Mouse (Mus musculus) neural tube, embryonic 14.5 days (tissue): ENCODE data around the gene Morf4l2. TPM values are rescaled to one million over a fixed set of nuclear protein-coding genes. Genes with fewer than 3 reads are reported as not detected.

Experiments
- ATAC-seq: fragments of 200-750 bp; cut with Nextera tagmentation; 2 replicates; pipeline ENCODE4 v1.8.0; 2017; ENCODE audit warnings: low read depth, mild to moderate bottlenecking, moderate TSS enrichment, moderate library complexity
- H3K27ac ChIP-seq: fragments of 300-500 bp; sonication (generic); 2 replicates; pipeline ENCODE4 v1.5.1; 2014; ENCODE audit warnings: low read depth, mild to moderate bottlenecking, control low read depth, low read length, moderate library complexity, mixed read lengths
- H3K27me3 ChIP-seq: fragments of 300-500 bp; sonication (generic); 2 replicates; pipeline ENCODE4 v1.6.1; 2014; ENCODE audit warnings: low read length; ENCODE audit not compliant: control insufficient read depth, insufficient read depth
- H3K36me3 ChIP-seq: fragments of 300-500 bp; sonication (generic); 2 replicates; pipeline ENCODE4 v1.6.1; 2014; ENCODE audit warnings: low read length, mixed read lengths; ENCODE audit not compliant: control insufficient read depth, insufficient read depth
- H3K4me1 ChIP-seq: fragments of 300-500 bp; sonication (generic); 2 replicates; pipeline ENCODE4 v1.6.1; 2014; ENCODE audit warnings: low read length; ENCODE audit not compliant: control insufficient read depth, insufficient read depth
- H3K4me2 ChIP-seq: fragments of 300-500 bp; sonication (generic); 2 replicates; pipeline ENCODE4 v1.6.1; 2014; ENCODE audit warnings: mild to moderate bottlenecking, low read depth, low read length, control low read depth
- H3K4me3 ChIP-seq: fragments of 300-500 bp; sonication (generic); 2 replicates; pipeline ENCODE4 v1.5.1; 2014; ENCODE audit warnings: low read depth, low read length, control low read depth, mixed read lengths
- H3K9ac ChIP-seq: fragments of 300-500 bp; sonication (generic); replicated peaks from 2 replicates; pipeline ENCODE4 v1.6.1; 2014; ENCODE audit warnings: low read depth, mild to moderate bottlenecking, control low read depth, low read length, mixed read lengths
- H3K9me3 ChIP-seq: fragments of 300-500 bp; sonication (generic); 2 replicates; pipeline ENCODE4 v1.6.1; 2016; ENCODE audit warnings: low read length; ENCODE audit not compliant: control insufficient read depth
- WGBS: fragments of 180-500 bp; shearing (Covaris S2); extraction: QIAGEN DNeasy Blood & Tissue Kit; methylation state at CpG from one replicate; pipeline ENCODE4 v1.1.7; 2014; 5-methylcytosine and 5-hydroxymethylcytosine counted together
- polyA plus RNA-seq: library from polyadenylated mRNA; unstranded; fragments of >200 nt; fragmentation: Nextera tagmentation; extraction: Ambion mirVana; gene quantifications from 2 replicates; pipeline ENCODE4 v1.2.1, GENCODE M21; 2014

Gene Morf4l2
- polyA plus RNA-seq, result 525 and 546 TPM in 2 replicates

DNA sequence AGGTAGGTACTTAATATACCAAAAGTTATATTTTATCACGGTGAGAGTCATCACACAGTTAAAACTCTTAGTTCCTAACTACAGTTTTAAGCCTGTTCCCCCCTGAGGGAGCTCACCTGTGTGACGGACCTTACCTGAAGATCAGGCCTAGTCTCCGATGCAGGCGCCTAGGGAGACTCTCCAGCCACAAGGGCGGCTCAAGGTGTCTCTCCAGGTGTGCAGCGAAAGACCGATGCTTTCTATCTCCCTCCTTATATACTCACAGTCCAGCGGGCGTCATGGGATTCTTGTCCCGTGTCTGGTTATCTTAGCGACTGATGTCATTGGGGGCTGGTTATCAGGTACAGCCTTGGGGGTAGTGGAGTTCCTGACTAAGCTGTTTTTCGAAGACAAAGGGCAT is at the start of gene Morf4l2:
Morf4l2 (minus strand) TSS at position 232 of the 400 bp plus-strand sequence.
- Histone ChIP-seq H3K4me2 (peak within 1 kb of the TSS; percentile 48), H3K27ac (peak within 1 kb of the TSS; percentile 77), H3K9me3 (no peaks in the 10 kb centered on the region), H3K27me3 (no peaks in the 10 kb centered on the region), H3K4me1 (peaks cover 3% of the 10 kb centered on the region; the same call in 1 of the 2 replicates), H3K36me3 (no peaks in the 10 kb centered on the region; the same call in 1 of the 2 replicates), H3K9ac (peak within 1 kb of the TSS; percentile 47; the same call in 1 of the 2 replicates), H3K4me3 (peak within 1 kb of the TSS; percentile 35)
- WGBS, result 88% methylated on average over 12 of the region's 12 CpGs
- ATAC-seq, result no peak

DNA sequence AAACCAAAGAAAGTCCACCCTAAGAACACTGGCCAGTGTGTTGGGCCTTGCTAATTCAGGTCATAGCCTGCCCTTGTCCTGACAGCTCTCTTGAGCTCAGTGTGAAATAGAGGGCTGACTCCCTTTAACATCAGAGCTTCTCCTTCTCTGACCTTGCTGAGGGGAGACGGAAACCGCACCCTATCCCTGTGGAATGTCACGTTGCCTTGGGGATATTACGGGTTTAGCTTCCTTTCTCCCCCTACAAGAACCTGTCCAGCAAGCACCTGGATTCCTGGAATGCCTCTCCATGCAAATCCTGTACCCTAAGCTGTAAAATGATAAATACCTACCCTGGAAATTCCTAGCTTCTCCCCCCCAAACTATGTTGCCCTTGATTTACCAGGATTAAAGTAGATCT is 46.0 kb upstream of the Morf4l2 start:
- Histone ChIP-seq H3K27me3 (no peaks in the 10 kb centered on the region), H3K36me3 (no peaks in the 10 kb centered on the region), H3K4me1 (no peaks in the 10 kb centered on the region), H3K9me3 (no peaks in the 10 kb centered on the region), H3K27ac (no peak overlapping the region), H3K9ac (no peak overlapping the region), H3K4me3 (no peak overlapping the region), H3K4me2 (no peak overlapping the region)
- WGBS, result 90% methylated on average over 4 of the region's 4 CpGs
- ATAC-seq, result no peak

DNA sequence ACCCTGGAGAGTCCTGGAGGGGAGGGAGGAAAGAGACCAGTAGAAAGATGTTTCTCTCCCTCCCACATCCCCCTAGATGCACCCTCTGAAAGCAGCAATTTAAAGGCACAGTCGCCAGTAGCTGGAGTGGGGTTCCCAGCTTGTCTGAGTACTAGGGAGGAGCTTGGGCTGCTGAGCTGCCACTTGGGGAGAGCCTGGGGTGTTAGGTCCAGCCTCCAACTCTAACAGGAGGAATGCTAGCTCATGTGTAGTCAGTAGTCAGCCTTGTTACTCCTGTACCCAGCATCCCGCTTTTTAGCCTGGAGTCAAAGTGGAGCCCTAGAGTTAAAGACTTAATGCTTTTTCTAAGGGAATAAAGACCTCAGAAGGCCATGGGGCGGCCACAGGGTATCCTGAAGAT is 36.6 kb upstream of the Morf4l2 start, which contains the start of gene Glra4:
Glra4 (minus strand) TSS at position 101 of the 400 bp plus-strand sequence.
- Histone ChIP-seq H3K4me1 (no peaks in the 10 kb centered on the region), H3K27ac (no peak within 1 kb of the TSS), H3K27me3 (no peaks in the 10 kb centered on the region), H3K4me3 (no peak within 1 kb of the TSS), H3K4me2 (no peak within 1 kb of the TSS), H3K36me3 (no peaks in the 10 kb centered on the region), H3K9me3 (no peaks in the 10 kb centered on the region), H3K9ac (no peak within 1 kb of the TSS)
- WGBS, result 82% methylated on average over 3 of the region's 3 CpGs
- no peak for ATAC-seq

DNA sequence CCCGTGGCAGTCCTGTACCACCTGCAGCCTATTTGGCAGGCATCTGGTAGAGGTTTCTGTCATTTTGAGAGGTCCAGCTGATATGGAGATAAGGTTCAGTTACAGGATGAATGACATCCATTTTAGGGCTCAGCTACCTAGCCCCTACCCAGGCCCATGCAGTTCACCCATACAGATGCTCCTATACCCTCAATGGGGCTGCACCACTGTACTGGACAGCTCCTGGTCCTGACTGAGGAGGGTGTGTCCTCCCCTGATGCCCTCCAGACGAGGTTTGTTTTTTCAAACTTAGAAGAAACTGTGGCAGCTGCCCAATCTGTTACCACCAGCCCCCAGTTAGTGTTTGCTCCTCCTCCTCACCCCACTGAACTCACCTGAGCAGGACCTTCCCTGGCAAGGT is 35.8 kb upstream of the Morf4l2 start:
- Histone ChIP-seq H3K36me3 (no peaks in the 10 kb centered on the region), H3K9me3 (no peaks in the 10 kb centered on the region), H3K9ac (no peak overlapping the region), H3K27ac (no peak overlapping the region), H3K4me1 (no peaks in the 10 kb centered on the region), H3K4me3 (no peak overlapping the region), H3K27me3 (no peaks in the 10 kb centered on the region), H3K4me2 (no peak overlapping the region)
- 69% methylated on average over 2 of the region's 2 CpGs for WGBS
- ATAC-seq, result no peak

DNA sequence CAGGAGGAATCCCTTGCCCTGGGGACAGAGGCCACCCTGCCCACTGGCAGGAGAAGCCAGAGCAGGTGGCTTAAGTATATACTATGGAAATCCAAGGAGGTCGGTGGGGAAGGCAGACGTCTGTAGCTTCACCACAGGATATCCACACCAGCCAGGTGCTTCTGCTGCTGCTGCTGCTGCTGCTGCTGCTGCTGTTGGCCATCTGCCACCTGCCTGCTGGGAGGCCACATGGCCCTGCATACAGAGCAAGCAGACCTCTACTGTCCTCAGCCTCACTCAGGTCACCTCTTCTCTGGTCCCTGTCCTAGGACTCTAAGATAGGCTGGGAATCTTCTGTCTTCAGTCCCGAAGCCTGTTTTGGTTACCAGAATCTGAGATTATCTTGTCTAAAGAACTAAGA is 34.6 kb upstream of the Morf4l2 start:
- Histone ChIP-seq H3K9me3 (no peaks in the 10 kb centered on the region), H3K27me3 (no peaks in the 10 kb centered on the region), H3K9ac (no peak overlapping the region), H3K4me2 (no peak overlapping the region), H3K36me3 (no peaks in the 10 kb centered on the region), H3K4me3 (no peak overlapping the region), H3K27ac (no peak overlapping the region), H3K4me1 (no peaks in the 10 kb centered on the region)
- WGBS, result 70% methylated on average over 3 of the region's 3 CpGs
- ATAC-seq, result no peak

DNA sequence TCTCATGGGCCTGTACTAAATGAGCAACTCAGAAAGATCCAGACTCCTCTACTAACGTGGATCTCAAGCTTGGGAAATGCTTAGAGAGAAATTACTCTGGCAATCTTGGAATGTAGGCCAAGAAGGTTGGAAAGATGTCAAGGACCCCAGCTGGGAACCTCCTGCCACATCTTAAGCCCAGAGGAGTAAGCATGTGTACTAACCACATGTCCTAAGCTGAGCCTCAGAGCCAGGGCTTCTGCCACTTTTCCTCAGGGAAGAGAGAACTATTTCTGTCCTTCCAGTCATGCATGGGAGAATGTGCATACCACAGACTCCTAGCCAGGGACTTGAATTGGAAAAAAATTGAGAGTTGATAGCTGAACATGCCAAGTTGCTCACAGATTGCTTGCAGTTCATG is 29.5 kb upstream of the Morf4l2 start:
- Histone ChIP-seq H3K4me3 (no peak overlapping the region), H3K27ac (no peak overlapping the region), H3K9me3 (no peaks in the 10 kb centered on the region), H3K4me2 (no peak overlapping the region), H3K4me1 (no peaks in the 10 kb centered on the region), H3K36me3 (no peaks in the 10 kb centered on the region), H3K27me3 (no peaks in the 10 kb centered on the region), H3K9ac (no peak overlapping the region)
- no peak for ATAC-seq
- WGBS, result 67% methylated on average over 1 of the region's 1 CpGs

DNA sequence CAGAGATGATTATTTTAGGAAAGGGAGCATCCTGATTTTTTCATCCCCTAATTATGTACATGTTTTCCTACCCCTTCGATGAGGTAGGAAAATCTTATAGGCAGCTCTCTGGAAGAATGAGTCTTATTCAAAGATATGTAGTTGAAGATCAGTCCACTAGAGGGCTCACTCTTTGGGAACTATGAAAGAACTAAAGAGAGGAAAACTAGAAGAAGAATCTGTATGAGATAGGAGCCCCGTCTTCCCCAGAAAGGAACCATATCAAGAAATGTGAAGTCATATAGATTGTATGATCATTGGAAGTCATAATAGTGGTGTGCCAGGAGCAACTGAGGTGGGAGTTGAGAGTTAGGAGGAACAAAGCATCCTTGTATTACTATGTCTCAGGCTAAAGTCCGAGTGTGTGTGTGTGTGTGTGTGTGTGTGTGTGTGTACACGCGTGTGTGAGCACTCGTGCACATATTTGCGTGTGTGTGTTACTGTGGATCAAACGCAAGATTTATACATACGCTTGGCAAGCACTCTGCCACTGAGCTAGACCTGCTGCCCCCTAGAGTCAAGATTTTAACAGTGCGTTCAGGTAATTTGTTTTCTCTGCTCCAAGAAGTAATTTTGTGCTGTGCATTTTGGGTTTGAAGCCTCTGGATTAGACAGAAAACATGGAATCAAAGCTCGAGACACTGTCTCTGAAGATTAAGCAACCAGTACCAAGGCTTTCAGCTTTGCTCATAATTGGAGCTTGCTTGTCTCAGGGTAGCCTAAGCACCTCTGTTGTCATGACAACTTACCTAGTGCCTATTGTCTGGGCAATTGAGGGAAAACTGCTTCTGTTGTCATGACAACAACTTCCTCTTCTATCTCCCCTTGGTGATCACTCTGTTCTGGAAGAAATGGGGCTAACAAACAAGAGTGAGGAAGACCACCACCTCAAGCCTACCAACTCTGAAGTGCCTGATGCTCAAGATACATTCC is 17.9 kb upstream of the Morf4l2 start:
- Histone ChIP-seq H3K36me3 (no peaks in the 10 kb centered on the region), H3K27ac (no peak overlapping the region), H3K9me3 (no peaks in the 10 kb centered on the region), H3K4me2 (no peak overlapping the region), H3K9ac (no peak overlapping the region), H3K4me3 (no peak overlapping the region), H3K27me3 (no peaks in the 10 kb centered on the region), H3K4me1 (no peaks in the 10 kb centered on the region)
- peak; percentile 75 for ATAC-seq
- WGBS, result 70% methylated on average over 11 of the region's 11 CpGs

DNA sequence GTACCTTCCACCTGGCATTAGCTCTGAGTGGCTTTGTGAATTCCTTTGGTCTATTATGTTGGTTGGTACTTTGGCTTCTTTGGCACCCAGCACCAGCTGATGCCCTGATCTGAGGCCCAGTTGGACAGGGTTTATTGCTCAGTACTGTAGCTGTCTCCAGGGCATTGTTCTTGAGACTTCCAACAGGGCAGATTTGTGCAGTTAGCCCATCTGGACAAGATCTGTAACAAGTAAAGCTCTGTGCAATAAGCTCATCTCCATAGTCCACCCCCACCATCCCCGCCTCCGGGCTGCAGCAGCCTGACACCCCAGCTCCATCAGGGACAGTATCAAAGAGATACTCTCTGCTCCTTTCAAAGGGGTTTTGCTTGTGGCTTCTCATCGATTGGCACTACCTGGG is 12.0 kb upstream of the Morf4l2 start:
- H3K27me3 ChIP-seq, result no peaks in the 10 kb centered on the region
- H3K27ac ChIP-seq, result no peak overlapping the region
- no peak overlapping the region for H3K4me2 ChIP-seq
- ATAC-seq, result no peak
- no peaks in the 10 kb centered on the region for H3K36me3 ChIP-seq
- H3K9me3 ChIP-seq, result no peaks in the 10 kb centered on the region
- WGBS, result 75% methylated on average over 3 of the region's 3 CpGs
- no peak overlapping the region for H3K4me3 ChIP-seq
- no peaks in the 10 kb centered on the region for H3K4me1 ChIP-seq
- H3K9ac ChIP-seq, result no peak overlapping the region

DNA sequence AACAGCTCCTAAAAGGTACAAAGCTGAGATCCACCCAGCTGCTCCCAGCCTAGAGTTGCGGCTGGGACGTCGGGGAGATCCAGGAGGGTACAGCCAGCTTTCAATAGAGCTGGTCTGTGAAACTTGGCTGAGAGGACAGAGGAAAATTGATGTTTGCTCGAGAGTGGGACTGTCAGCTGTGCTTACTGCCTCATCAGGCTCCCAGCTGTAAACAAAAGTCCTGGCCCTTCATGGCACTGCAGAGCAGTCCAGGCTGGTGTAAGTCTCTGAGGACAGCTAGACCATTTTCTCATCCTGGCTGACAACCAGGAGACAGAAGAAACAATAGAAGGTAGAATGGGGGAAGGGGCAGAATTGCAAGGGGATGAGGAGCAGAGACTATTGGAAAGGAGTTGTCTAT is 5.8 kb upstream of the Morf4l2 start:
- no peak overlapping the region for H3K4me2 ChIP-seq
- no peak overlapping the region for H3K9ac ChIP-seq
- no peak overlapping the region for H3K27ac ChIP-seq
- H3K9me3 ChIP-seq, result no peaks in the 10 kb centered on the region
- H3K4me1 ChIP-seq, result no peaks in the 10 kb centered on the region
- no peaks in the 10 kb centered on the region for H3K27me3 ChIP-seq
- no peaks in the 10 kb centered on the region for H3K36me3 ChIP-seq
- H3K4me3 ChIP-seq, result no peak overlapping the region
- 64% methylated on average over 4 of the region's 4 CpGs for WGBS
- no peak for ATAC-seq
